Mouse (Mus musculus): ENCODE results near the gene Mecp2.
A peak's percentile ranks its signal among the peaks of the same experiment; 100 is the strongest.
"Not testable (repeated sequence)": the region's sequence is repeated elsewhere in the genome, so short reads cannot be mapped to it uniquely, and the experiment has no call there.

The Mecp2 gene

GRCm38 (mm10) chrX:74135263-74135662 lies at the start of gene Mecp2:
TSS of gene Mecp2 (minus strand) at chrX:74135363.
- not testable (repeated sequence) for DNase-seq

GRCm38 (mm10) chrX:74176959-74177358 lies 41.8 kb upstream of the Mecp2 start, which contains the start of gene Tktl1:
TSS of gene Tktl1 (plus strand) at chrX:74177259.
- no peak for DNase-seq

- no peak for DNase-seq
Measured at GRCm38 (mm10) chrX:74167738-74168137, 32.6 kb upstream of the Mecp2 start, which contains the start of gene Tex28. TSS of gene Tex28 (minus strand) at chrX:74167838.

- DNase-seq: no peak
Measured at GRCm38 (mm10) chrX:74127164-74127563, 8.0 kb downstream of the Mecp2 start, which contains the start of gene Opn1mw. TSS of gene Opn1mw (plus strand) at chrX:74127464.

- no peak for DNase-seq
Measured at GRCm38 (mm10) chrX:74124975-74125374, 10.2 kb downstream of the Mecp2 start.

GRCm38 (mm10) chrX:74115511-74115910 lies 19.7 kb downstream of the Mecp2 start:
- peak; percentile 50 for DNase-seq

DNA sequence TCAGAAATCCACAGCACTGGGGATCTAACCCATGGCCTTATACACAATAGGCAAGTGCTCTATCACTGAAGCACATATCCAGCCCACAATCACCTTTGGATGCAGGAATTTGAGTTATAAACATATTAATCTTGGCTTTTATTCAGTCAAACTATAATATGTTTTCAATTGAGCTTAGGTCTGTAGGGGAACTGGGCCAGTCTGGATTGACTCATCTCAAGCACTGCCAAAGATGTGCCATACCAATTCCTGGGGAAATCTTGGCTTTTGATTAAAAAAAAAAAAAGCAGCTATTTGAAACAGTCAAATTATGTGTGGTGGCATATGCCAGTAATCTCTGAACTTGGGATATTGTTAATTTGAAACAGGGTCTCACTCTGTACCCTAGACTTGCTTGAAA lies 21.1 kb downstream of the Mecp2 start:
- DNase-seq: no peak

DNA sequence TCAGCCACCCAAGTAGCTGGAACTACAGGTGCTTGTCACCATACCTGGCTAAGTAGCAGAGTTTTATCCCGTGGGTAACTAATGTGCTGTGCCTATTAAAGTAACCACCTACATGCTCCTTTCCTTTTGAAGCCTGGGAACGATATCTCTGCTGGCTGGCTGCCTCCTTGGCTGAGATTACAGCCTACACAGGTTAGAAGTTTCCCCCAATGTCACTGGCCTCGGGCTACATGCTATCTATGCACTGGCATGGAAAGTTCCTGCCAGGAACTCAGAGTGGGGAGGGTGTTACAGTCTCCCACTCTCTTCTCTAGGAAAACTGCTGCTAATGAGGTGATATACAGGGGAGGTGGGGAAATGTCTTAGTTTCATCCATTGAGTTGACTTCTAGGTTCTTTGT lies 26.4 kb downstream of the Mecp2 start:
- no peak for DNase-seq

DNA sequence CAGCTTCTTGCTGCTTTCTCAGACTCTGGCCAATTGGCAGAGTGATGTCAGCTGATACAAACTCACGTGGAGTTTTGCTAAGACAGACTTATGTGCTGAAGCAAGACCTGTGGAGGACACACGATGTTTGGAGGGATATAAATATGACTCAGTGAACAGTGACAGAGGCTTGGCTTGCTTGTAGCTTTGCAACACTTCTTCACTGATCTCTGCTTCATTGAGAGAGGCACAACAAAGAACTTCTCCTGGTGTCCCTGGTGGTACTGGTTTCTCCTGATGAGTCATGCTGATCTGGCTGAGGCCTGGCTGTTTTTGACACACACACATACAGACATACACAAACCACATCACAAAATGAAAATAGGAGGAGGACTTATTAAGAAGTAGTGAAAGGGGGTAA lies 29.2 kb downstream of the Mecp2 start:
- no peak for DNase-seq

DNA sequence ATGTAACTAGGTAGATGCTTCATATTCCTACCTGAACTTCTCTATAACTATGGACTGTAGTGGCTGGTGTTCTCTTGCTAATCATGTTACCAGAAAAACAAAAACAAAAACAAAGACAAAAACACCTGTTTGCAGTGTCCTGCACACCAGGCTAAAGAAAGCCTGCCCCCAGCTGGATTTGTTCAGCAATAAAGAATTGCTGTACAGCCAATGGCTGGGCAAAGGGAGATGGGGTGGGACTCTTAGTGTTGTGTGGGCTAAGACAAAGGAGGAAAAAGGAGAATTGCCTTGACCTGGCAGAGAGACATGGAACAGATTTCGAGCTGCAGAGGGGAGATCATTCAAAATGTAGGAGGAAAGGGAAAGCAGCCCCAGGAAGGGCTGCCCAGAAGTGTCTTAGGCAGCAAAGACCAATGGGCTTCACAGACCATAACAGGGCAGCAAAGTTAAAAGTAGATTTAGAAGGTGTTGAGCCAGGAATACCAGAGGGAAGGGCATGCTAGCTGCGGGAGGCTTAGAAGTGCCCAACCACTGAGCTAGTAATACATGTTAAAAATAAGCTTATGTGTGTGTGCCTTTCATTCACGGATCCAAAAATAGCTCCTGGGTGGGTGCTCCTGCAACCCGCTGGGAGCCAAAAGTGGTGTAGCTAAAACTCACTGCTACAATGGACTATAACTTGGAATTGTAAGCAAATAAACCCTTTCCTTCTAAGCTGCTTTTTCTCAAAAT lies 31.5 kb downstream of the Mecp2 start:
- DNase-seq: no peak

DNA sequence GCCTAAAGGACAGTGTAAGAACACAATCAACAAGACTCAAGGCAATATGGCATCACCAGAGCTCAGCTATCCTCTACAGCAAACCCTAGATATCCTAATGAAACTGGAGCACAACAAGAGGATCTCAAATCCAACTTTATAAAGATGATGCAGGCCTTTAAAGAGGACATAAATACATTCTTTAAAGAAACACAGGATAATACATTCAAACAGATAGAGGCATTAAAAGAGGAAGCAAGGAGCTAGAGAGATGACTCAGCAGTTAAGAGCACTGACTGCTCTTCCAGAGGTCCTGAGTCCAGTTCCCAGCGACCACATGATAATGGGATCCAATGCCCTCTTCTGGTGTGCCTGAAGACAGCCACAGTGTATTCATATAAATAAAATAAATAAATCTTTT lies 40.0 kb downstream of the Mecp2 start:
- no peak for DNase-seq

DNA sequence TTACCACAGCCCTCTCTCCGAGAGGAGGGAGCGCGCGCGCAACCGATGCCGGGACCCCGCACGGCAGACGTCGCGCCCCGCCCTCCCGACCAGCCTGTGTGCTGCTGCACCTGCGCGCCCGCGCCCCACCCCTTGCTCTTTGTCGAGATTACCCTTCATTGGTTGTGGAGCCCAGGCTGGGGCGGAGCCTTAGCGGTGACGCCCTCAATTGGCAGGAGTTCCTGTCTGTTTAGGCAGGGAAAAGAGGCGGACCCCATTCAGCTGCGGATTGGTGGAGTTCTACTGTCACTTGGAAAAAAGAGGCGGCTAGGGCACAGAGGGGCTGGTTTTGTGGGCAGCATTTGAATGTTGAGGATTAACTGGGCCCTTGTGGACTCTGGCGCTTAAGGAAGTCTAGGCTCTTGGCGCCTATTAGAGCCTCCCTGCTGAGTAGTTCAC lies 49.5 kb downstream of the Mecp2 start:
- peak; percentile 98 for DNase-seq

- peak; percentile 84 for DNase-seq
Measured at GRCm38 (mm10) chrX:74084946-74085498, 50.1 kb downstream of the Mecp2 start.

DNA sequence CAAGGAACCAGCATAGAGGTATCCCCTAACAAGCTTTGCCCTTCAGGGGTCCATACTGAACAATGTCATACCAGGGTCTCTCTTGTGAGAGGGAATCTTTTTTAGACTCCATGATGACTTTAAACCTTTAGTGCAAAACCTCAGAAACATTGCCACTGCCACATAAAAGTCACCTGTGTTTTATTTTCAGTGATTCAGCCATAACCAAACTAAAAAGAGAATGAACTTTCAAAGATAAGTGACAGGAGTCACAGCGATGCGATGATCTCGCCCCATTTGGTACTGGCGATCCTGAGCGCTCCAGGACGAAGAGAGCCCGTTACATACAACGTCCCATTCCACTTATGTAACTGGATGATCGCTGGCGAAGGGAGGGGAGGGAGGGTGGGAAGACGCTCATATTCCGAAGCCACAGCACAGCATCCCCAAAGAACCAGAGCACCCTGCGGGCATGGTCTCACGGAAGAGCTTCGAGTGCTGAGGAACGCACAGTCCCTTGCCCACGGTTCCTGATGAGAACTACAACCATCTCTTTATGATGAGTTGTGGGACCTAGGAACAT lies 50.8 kb downstream of the Mecp2 start:
- DNase-seq: no peak

GRCm38 (mm10) chrX:74070794-74071193 lies 64.4 kb downstream of the Mecp2 start:
- DNase-seq: no peak

DNA sequence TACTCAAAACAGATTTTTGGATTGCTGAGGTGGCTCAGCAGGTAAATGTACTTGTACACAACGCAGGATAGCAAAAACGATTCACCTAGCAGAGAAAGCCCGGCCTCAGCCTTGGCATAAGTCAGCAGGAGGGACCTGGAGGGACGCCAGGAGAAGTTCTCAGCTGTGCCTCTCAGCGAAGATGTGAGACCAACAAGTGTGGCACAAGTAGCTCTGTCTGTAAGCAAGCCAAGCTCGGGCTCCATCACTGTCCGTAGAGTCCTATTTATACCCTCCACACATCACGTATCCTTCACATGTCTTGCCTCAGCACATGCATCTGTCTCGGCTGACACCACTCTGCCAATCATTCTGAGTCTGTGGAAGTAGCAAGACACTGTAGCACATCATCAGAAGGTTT lies 67.3 kb downstream of the Mecp2 start:
- DNase-seq: peak; percentile 25

DNA sequence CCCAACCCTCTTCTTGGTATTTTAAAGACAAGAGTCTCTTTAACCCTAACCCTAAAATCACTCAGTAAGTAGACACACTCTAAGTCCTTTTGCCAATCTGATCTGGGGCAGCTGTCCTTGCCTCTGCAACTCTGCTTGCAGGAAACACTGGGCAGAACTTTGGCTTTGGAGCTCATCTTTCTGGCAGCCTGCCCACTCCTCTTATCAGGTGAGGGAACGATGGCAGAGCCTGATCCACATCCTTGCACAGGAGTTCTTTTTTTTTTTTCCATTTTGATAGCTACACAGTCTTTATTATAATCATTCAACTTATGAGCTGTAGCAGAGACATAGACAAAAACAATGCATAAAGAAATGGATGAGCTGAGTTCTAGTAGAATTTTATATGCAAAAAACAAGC lies 90.1 kb downstream of the Mecp2 start:
- DNase-seq: no peak

GRCm38 (mm10) chrX:74037702-74038375 lies 97.3 kb downstream of the Mecp2 start:
- DNase-seq: no peak

- no peak for DNase-seq
Measured at GRCm38 (mm10) chrX:74030000-74030399, 105.2 kb downstream of the Mecp2 start.

DNA sequence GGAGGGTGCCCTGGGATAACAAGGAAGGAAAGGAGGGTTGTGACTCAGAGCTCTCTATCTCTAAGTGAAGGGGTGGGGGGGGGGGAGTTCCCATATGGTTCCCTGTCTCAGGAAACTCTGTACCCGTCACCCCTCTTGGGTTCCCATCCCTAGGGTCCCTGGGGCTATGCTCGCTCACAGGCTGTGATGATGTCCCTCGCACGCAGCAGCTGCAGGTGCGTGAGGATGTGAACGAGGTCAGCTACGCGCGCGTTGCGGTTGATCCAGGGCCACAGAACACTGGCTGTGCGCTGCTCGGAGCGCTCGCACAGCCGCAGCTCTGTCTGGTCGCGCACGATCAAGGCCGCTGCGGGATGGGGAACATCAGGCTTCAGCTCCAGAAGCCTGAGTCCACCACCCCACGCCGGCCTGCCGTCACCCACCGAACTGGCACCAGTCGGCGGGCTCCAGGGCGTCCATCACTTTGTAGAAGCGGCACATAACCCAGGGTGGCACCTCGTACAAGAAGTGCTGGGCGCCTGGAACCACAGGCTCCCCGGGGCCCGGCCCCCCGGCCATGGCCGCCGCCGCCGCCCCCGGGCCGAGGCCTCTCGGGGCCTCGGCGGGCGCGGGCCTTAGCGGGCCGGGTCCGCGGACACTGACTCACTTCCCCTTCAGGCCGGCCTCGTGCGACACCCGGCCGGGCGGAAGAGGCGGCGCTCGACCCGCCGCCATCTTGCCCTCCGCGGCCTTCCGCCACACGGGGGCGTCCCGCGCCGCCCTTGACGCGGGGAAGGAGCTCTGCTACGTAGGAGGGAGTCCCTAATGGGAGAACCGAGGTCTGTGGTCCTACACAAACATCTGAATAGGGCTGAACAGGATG lies 111.7 kb downstream of the Mecp2 start, which contains the start of gene Irak1:
Irak1 (minus strand) TSS at position 731 of the 862 bp plus-strand sequence.
- peak; percentile 71 for DNase-seq

GRCm38 (mm10) chrX:74022795-74023187 lies 112.4 kb downstream of the Mecp2 start:
- DNase-seq: no peak

DNA sequence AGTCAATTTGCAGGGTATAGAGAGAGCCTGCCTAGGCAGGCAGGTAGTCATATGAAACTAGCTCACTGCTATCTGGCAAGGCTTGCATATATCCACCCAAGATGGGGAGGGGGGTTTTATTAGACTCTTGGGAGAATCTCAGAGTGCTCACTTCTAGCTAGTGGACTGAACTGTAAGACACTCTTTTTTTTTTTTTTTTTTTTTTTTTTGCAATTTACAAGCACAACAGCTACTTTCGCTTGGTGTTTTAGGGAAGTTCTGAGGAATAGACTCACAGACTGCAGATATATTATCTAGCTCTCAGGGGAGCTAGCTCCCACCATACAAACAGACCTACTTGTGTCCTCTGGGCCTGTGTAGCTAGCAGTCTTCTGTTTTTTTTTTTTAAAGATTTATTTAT lies 120.6 kb downstream of the Mecp2 start:
- DNase-seq: no peak

- no peak for DNase-seq
Measured at GRCm38 (mm10) chrX:74008063-74008462, 127.1 kb downstream of the Mecp2 start.
